Mouse (Mus musculus) lung, embryonic 15.5 days (tissue): ENCODE data around the gene Toe1. TPM values are rescaled to one million over a fixed set of nuclear protein-coding genes. Genes with fewer than 3 reads are reported as not detected.

Source experiments
- ATAC-seq: fragments of 200-750 bp; cut with Nextera tagmentation; 2 replicates; pipeline ENCODE4 v1.8.0; 2017; ENCODE audit warnings: moderate number of reproducible peaks, borderline replicate concordance; ENCODE audit not compliant: low FRiP score, low TSS enrichment; ENCODE audit errors: extremely low read depth
- H3K27ac ChIP-seq: fragments of 300-500 bp; sonication (generic); 2 replicates; pipeline ENCODE4 v1.5.1; 2015; ENCODE audit warnings: moderate library complexity, mild to moderate bottlenecking, inconsistent platforms
- H3K27me3 ChIP-seq: fragments of 300-500 bp; sonication (generic); 2 replicates; pipeline ENCODE4 v1.6.1; 2015; ENCODE audit warnings: inconsistent platforms
- H3K36me3 ChIP-seq: fragments of 300-500 bp; sonication (generic); 2 replicates; pipeline ENCODE4 v1.6.1; 2015; ENCODE audit warnings: inconsistent platforms
- H3K4me1 ChIP-seq: fragments of 300-500 bp; sonication (generic); 2 replicates; pipeline ENCODE4 v1.6.1; 2015; ENCODE audit warnings: inconsistent platforms
- H3K4me2 ChIP-seq: fragments of 300-500 bp; sonication (generic); 2 replicates; pipeline ENCODE4 v1.6.1; 2015; ENCODE audit warnings: inconsistent platforms, mild to moderate bottlenecking, moderate library complexity
- H3K4me3 ChIP-seq: fragments of 300-500 bp; sonication (generic); 2 replicates; pipeline ENCODE4 v1.5.1; 2015; ENCODE audit warnings: mild to moderate bottlenecking, inconsistent platforms
- H3K9ac ChIP-seq: fragments of 300-500 bp; sonication (generic); 2 replicates; pipeline ENCODE4 v1.6.1; 2015; ENCODE audit warnings: inconsistent platforms
- H3K9me3 ChIP-seq: fragments of 300-500 bp; sonication (generic); 2 replicates; pipeline ENCODE4 v1.6.1; 2016; ENCODE audit warnings: inconsistent platforms
- WGBS: fragments of 180-500 bp; shearing (Covaris S2); methylation state at CpG from one replicate; pipeline ENCODE4 v1.1.7; 2015; 5-methylcytosine and 5-hydroxymethylcytosine counted together
- polyA plus RNA-seq: library from polyadenylated mRNA; unstranded; fragments of >200 nt; fragmentation: Nextera tagmentation; extraction: Ambion mirVana; gene quantifications from 2 replicates; pipeline ENCODE4 v1.2.1, GENCODE M21; 2015

Gene Toe1
- polyA plus RNA-seq, 1 experiment from 2014 or later: 37.8 TPM

DNA sequence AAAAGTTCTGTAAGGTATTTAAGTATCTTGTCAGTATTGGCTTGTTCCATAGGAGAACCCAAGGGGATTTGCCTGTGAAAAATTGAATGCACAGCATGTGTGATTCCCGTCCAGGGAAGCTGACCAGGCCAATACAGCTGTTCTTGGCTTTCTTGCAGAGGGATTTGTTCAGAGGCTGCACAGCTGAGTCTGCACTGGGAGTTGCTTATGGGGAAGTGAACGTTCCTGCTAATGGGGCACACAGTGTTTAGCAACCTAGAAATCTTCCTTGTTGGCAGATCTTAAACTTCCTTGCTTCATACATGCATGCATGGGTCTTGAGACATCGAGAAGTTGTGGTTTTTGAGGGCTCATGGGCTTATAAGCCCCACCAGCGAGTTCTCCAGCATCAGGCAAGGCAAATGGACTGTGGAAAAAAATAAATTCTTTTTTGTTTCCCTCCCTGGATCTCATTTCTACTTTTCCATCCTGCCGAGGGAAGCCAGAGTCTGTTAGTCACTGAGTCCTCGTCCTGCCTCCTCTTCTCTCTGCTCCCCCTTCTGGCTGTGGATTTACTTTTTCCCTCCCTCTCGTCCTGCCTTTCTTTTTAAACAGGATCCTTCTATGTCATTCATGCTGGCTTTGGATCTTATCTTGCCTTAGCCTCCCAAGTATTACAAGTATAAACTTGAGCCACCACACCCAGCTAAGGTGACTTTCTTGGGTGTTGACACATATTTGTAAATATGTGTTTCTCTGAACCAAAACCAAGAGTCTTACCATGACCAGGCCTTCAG, 19.3 kb downstream of the Toe1 start:
- H3K4me2 ChIP-seq: no peak overlapping the region
- H3K4me1 ChIP-seq: no peaks in the 10 kb centered on the region
- ATAC-seq: no peak
- H3K36me3 ChIP-seq: no peaks in the 10 kb centered on the region
- no peak overlapping the region for H3K4me3 ChIP-seq
- H3K27ac ChIP-seq: no peak overlapping the region
- H3K9me3 ChIP-seq: no peaks in the 10 kb centered on the region
- WGBS: 38% methylated on average over 7 of the region's 7 CpGs
- no peaks in the 10 kb centered on the region for H3K27me3 ChIP-seq
- no peak overlapping the region for H3K9ac ChIP-seq

- Histone ChIP-seq H3K9ac (no peak overlapping the region), H3K4me3 (no peak overlapping the region), H3K9me3 (no peaks in the 10 kb centered on the region), H3K36me3 (no peaks in the 10 kb centered on the region), H3K27ac (no peak overlapping the region), H3K27me3 (no peaks in the 10 kb centered on the region), H3K4me2 (no peak overlapping the region), H3K4me1 (no peaks in the 10 kb centered on the region)
- WGBS: 88% methylated on average over 1 of the region's 1 CpGs
- ATAC-seq: no peak
These were observed 20.9 kb downstream of the Toe1 start for GRCm38 (mm10) chr4:116786587-116786986.

- Histone ChIP-seq H3K4me1 (no peaks in the 10 kb centered on the region), H3K4me2 (no peak overlapping the region), H3K36me3 (no peaks in the 10 kb centered on the region), H3K27me3 (no peaks in the 10 kb centered on the region), H3K27ac (no peak overlapping the region), H3K9me3 (no peaks in the 10 kb centered on the region), H3K4me3 (no peak overlapping the region), H3K9ac (no peak overlapping the region)
- 30% methylated on average over 8 of the region's 8 CpGs for WGBS
- ATAC-seq: no peak
These were observed 25.3 kb downstream of the Toe1 start for GRCm38 (mm10) chr4:116782171-116782570.

DNA sequence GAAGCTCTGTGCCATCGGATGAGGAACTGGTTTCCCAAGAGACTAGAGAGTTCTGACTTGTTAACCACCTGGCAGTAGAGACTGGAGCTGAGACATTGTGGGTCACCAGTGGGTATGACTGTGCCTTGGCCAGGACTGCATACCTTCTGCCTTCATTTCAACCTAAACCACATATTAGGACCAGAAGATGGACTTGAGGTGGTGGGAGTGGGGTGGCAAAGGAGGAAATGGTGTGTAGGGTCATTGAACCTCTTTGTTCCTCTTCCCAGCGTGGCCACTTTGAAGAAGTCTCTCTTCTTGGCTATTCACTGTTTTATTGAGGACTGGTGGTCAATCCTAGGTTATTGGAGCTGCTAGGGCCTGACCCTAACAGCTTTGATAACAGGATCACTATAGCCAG, 26.1 kb downstream of the Toe1 start:
- Histone ChIP-seq H3K27me3 (no peaks in the 10 kb centered on the region), H3K36me3 (no peaks in the 10 kb centered on the region), H3K9ac (no peak overlapping the region), H3K4me1 (no peaks in the 10 kb centered on the region), H3K9me3 (no peaks in the 10 kb centered on the region), H3K4me3 (no peak overlapping the region), H3K4me2 (no peak overlapping the region), H3K27ac (no peak overlapping the region)
- no peak for ATAC-seq
- WGBS: 56% methylated on average over 2 of the region's 2 CpGs

- ATAC-seq: no peak
- H3K9me3 ChIP-seq: no peaks in the 10 kb centered on the region
- H3K27ac ChIP-seq: no peak overlapping the region
- H3K4me2 ChIP-seq: no peak overlapping the region
- no peaks in the 10 kb centered on the region for H3K4me1 ChIP-seq
- WGBS: 74% methylated on average over 2 of the region's 2 CpGs
- H3K36me3 ChIP-seq: no peaks in the 10 kb centered on the region
- no peak overlapping the region for H3K9ac ChIP-seq
- no peak overlapping the region for H3K4me3 ChIP-seq
- no peaks in the 10 kb centered on the region for H3K27me3 ChIP-seq
These were observed 26.9 kb downstream of the Toe1 start for GRCm38 (mm10) chr4:116780541-116780940.

DNA sequence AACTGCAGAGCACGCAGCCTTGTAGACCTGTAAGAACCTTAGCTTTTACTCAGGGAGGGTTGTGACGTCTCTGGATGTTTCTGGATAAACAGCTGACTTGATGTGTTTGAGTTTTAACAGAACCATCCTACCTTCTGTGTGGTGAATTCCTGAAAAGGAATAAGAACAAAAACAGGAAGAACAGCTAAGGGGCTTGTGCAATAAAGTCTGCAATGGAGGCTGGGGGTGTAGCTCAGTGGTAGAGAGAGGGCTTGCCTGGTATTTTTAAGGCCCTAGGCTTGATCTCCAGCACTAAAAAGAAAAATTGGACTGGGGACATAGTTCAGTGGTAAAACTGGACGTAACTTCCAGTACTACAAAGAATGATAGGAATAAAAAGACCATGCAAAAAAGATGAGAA, 30.4 kb downstream of the Toe1 start:
- H3K9ac ChIP-seq: no peak overlapping the region
- H3K4me1 ChIP-seq: no peaks in the 10 kb centered on the region
- no peaks in the 10 kb centered on the region for H3K9me3 ChIP-seq
- H3K4me3 ChIP-seq: no peak overlapping the region
- H3K27me3 ChIP-seq: no peaks in the 10 kb centered on the region
- ATAC-seq: no peak
- WGBS: 78% methylated on average over 3 of the region's 3 CpGs
- no peaks in the 10 kb centered on the region for H3K36me3 ChIP-seq
- no peak overlapping the region for H3K27ac ChIP-seq
- H3K4me2 ChIP-seq: no peak overlapping the region

DNA sequence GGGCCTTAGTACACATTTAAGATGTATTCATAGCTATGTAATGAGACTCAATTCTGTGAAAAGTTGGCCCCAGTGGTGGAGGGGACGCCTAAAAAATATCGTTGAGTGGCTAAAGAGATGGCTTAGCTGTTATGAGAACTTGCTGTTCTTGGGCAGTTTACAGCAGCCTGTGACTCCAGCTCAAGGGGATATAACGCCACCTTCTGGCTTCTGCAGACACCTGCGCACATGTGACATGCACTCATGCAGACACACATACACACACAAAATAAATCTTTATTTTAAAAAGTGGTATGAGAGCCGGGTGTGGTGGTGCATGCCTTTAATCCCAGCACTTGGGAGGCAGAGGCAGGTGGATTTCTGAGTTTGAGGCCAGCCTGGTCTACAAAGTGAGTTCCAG, 31.0 kb downstream of the Toe1 start:
- no peaks in the 10 kb centered on the region for H3K36me3 ChIP-seq
- no peak overlapping the region for H3K4me3 ChIP-seq
- ATAC-seq: no peak
- H3K27me3 ChIP-seq: no peaks in the 10 kb centered on the region
- no peaks in the 10 kb centered on the region for H3K4me1 ChIP-seq
- no peak overlapping the region for H3K4me2 ChIP-seq
- WGBS: 84% methylated on average over 5 of the region's 5 CpGs
- no peak overlapping the region for H3K27ac ChIP-seq
- H3K9me3 ChIP-seq: no peaks in the 10 kb centered on the region
- no peak overlapping the region for H3K9ac ChIP-seq

DNA sequence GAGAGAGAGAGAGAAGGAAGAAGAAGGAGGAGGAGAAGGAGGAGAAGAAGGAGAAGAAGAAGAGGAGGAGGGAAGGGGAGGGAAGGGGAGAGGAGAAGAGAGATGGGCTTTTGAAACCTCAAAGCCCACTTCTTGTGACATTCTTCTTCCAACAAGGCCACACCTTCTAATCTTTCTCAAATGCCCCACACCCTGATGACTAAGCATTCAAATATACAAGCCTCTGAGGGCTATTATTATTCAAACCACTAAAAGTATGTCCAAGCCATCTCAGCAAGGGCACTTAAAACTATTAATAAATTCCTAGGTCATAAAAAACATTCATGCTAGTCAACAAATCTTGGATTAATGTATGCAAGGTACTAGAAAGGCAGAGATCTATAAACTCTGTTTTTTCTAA, 38.4 kb downstream of the Toe1 start:
- Histone ChIP-seq H3K27ac (no peak overlapping the region), H3K4me3 (no peak overlapping the region), H3K4me1 (no peaks in the 10 kb centered on the region), H3K4me2 (no peak overlapping the region), H3K9me3 (no peaks in the 10 kb centered on the region), H3K36me3 (no peaks in the 10 kb centered on the region), H3K9ac (no peak overlapping the region), H3K27me3 (no peaks in the 10 kb centered on the region)
- no peak for ATAC-seq

- Histone ChIP-seq H3K4me3 (no peak overlapping the region), H3K36me3 (no peaks in the 10 kb centered on the region), H3K9me3 (no peaks in the 10 kb centered on the region), H3K4me2 (no peak overlapping the region), H3K4me1 (no peaks in the 10 kb centered on the region), H3K9ac (no peak overlapping the region), H3K27me3 (no peaks in the 10 kb centered on the region), H3K27ac (no peak overlapping the region)
- 82% methylated on average over 5 of the region's 5 CpGs for WGBS
- ATAC-seq: no peak
These were observed 38.9 kb downstream of the Toe1 start for GRCm38 (mm10) chr4:116768510-116768909.

GRCm38 (mm10) chr4:116764001-116764400, 43.4 kb downstream of the Toe1 start:
- Histone ChIP-seq H3K9me3 (no peaks in the 10 kb centered on the region), H3K9ac (no peak overlapping the region), H3K36me3 (no peaks in the 10 kb centered on the region), H3K4me1 (no peaks in the 10 kb centered on the region), H3K27me3 (no peaks in the 10 kb centered on the region), H3K4me3 (no peak overlapping the region), H3K4me2 (no peak overlapping the region), H3K27ac (no peak overlapping the region)
- WGBS: 93% methylated on average over 5 of the region's 5 CpGs
- ATAC-seq: no peak

DNA sequence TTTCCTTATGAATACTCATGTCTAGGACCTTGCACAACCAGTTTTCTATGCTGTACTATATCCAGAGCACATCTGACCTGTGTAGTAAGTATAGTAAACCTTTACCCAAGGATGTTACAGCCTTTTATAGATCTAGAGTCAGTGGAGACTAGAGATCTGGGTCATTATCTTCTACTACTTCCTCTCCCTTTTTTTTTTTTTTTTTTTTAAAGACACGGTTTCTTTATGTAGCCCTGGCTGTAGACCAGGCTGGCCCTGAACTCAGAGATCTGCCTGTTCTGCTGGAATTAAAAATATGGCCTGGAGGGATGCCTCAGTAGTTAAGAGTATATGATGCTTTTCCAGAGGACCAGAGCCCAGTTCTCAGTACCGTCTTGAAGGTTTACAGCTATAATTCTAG, 45.5 kb downstream of the Toe1 start:
- no peak overlapping the region for H3K27ac ChIP-seq
- H3K9ac ChIP-seq: no peak overlapping the region
- no peak overlapping the region for H3K4me2 ChIP-seq
- H3K4me3 ChIP-seq: no peak overlapping the region
- no peaks in the 10 kb centered on the region for H3K4me1 ChIP-seq
- 71% methylated on average over 2 of the region's 2 CpGs for WGBS
- ATAC-seq: no peak
- H3K36me3 ChIP-seq: no peaks in the 10 kb centered on the region
- no peaks in the 10 kb centered on the region for H3K9me3 ChIP-seq
- H3K27me3 ChIP-seq: no peaks in the 10 kb centered on the region

- no peak overlapping the region for H3K4me3 ChIP-seq
- no peaks in the 10 kb centered on the region for H3K27me3 ChIP-seq
- H3K9ac ChIP-seq: no peak overlapping the region
- H3K27ac ChIP-seq: no peak overlapping the region
- 94% methylated on average over 2 of the region's 2 CpGs for WGBS
- no peak overlapping the region for H3K4me2 ChIP-seq
- no peaks in the 10 kb centered on the region for H3K4me1 ChIP-seq
- no peaks in the 10 kb centered on the region for H3K36me3 ChIP-seq
- ATAC-seq: no peak
- no peaks in the 10 kb centered on the region for H3K9me3 ChIP-seq
These were observed 57.7 kb downstream of the Toe1 start for GRCm38 (mm10) chr4:116749750-116750149.
